In the genomic region with DNA sequence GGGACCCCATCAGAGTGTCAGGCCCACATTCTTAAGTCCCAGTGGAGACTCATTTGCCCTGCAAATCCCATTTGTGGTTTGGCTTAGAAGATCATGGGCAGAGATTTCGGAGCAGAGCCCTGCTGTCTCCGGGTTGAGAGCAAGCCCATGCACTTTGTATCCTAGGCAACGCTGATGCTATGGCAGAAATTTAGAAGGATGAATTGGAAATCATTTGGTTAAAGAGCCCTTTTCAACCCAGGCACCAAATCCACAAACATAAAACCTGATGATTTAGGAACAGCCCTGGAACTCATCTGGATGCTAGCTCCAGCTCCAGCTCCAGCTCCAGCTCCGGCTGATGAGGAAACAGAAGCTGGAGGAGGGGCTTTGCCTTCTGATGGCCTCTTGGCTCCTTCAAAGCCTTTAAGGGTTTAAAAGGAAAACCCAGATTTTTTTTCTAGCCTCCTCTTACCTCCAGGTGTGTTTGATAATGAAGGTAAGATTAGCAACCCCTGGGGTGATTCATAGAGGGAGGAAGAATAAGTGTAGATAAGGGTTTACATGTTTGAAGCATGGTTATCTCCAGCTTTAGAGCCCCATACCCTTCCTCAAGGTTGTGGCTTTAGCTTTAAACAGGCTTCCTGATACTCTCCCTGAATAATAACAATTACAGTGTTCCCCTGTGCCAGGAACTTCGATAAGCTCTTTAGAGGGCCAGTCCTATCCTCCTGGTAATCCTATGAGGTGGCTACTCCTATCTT, we compare ENCODE assay signal across 32 mouse cellular contexts.
A peak's percentile ranks its signal among the peaks of the same experiment; 100 is the strongest.
DNase-seq lines count a peak whose midpoint lies in the region; ATAC-seq and TF ChIP-seq lines count a peak whose summit lies in the region.
"Had no signal": no experiment of that assay in that cellular context is flagged by ENCODE, and none has a peak within 500 bp of the region (broad histone marks: within the 10 kb centered on the region; RNA-seq: fewer than 3 reads in every experiment).

No protein-coding gene starts in this region.

- TF ChIP-seq POLR2A in kidney, adult 2 months (IDR thresholded peaks at IDR 0.05; ENCODE audit: low read depth, low read length): no peak

- ATAC-seq in kidney, embryonic 14.5 days (ENCODE audit: low FRiP score, low TSS enrichment): 0 out of 2 replicates have a peak, but pooled peaks have one; percentile 9
- peak; percentile 51 for ATAC-seq in intestine, postnatal 0 days
- ATAC-seq: forebrain, embryonic 15.5 days; hindbrain, embryonic 16.5 days; lung, postnatal 0 days had no signal

- H3K36me3 ChIP-seq in kidney, embryonic 14.5 days (ENCODE audit: control insufficient read depth, insufficient read depth, low read length): no peaks in the 10 kb centered on the region
- H3K36me3 ChIP-seq in intestine, postnatal 0 days (ENCODE audit: control insufficient read depth, insufficient read depth): no peaks in the 10 kb centered on the region
- no peaks in the 10 kb centered on the region for H3K36me3 ChIP-seq in kidney, adult 2 months (ENCODE audit: control insufficient read depth, insufficient read depth, low read length)
- H3K36me3 ChIP-seq: embryonic facial prominence, embryonic 13.5 days; forebrain, embryonic 10.5 days; forebrain, embryonic 15.5 days; G1E; heart, embryonic 12.5 days; hindbrain, embryonic 10.5 days; limb, embryonic 10.5 days; limb, embryonic 15.5 days; liver, embryonic 13.5 days; neural tube, embryonic 13.5 days had no signal

- no peaks in the 10 kb centered on the region for H3K4me1 ChIP-seq in kidney, embryonic 14.5 days (ENCODE audit: control insufficient read depth, insufficient read depth, low read length)
- H3K4me1 ChIP-seq in intestine, postnatal 0 days (replicated peaks; ENCODE audit: control insufficient read depth, insufficient read depth, low read length): peaks cover 23% of the 10 kb centered on the region; the same call in 1 of the 2 replicates
- H3K4me1 ChIP-seq in kidney, adult 2 months (ENCODE audit: control insufficient read depth, insufficient read depth, low read length): 0 out of 2 replicates have a peak, but pooled peaks cover 2% of the 10 kb centered on the region
- H3K4me1 ChIP-seq: limb, embryonic 10.5 days; liver, embryonic 13.5 days had no signal

- WGBS in kidney, embryonic 14.5 days: 72% methylated on average over 5 of the region's 5 CpGs
- WGBS in intestine, postnatal 0 days: 64% methylated on average over 5 of the region's 5 CpGs
- WGBS in kidney, adult 2 months: 86% methylated on average over 5 of the region's 5 CpGs

- H3K27me3 ChIP-seq in kidney, embryonic 14.5 days (ENCODE audit: control insufficient read depth, insufficient read depth, low read length): no peaks in the 10 kb centered on the region
- no peaks in the 10 kb centered on the region for H3K27me3 ChIP-seq in intestine, postnatal 0 days (replicated peaks; ENCODE audit: control insufficient read depth, insufficient read depth, low read length)
- no peaks in the 10 kb centered on the region for H3K27me3 ChIP-seq in kidney, adult 2 months (replicated peaks; ENCODE audit: control insufficient read depth, insufficient read depth, low read length)
- H3K27me3 ChIP-seq: embryonic facial prominence, embryonic 13.5 days; forebrain, embryonic 15.5 days; heart, embryonic 12.5 days; limb, embryonic 15.5 days; liver, embryonic 13.5 days; neural tube, embryonic 13.5 days had no signal

- H3K9ac ChIP-seq in kidney, embryonic 14.5 days (ENCODE audit: low read depth, low read length): no peak overlapping the region
- H3K9ac ChIP-seq in intestine, postnatal 0 days (ENCODE audit: low read depth, low read length): no peak overlapping the region
- H3K9ac ChIP-seq: embryonic facial prominence, embryonic 13.5 days; forebrain, embryonic 15.5 days; heart, embryonic 12.5 days; limb, embryonic 15.5 days; liver, embryonic 13.5 days; neural tube, embryonic 13.5 days had no signal

- no peak overlapping the region for H3K4me2 ChIP-seq in kidney, embryonic 14.5 days (replicated peaks; ENCODE audit: low read depth, low read length)
- no peak overlapping the region for H3K4me2 ChIP-seq in intestine, postnatal 0 days (replicated peaks; ENCODE audit: low read depth)
- H3K4me2 ChIP-seq: embryonic facial prominence, embryonic 13.5 days; forebrain, embryonic 15.5 days; heart, embryonic 12.5 days; limb, embryonic 15.5 days; liver, embryonic 13.5 days; neural tube, embryonic 13.5 days had no signal

- H3K4me3 ChIP-seq in kidney, embryonic 14.5 days (ENCODE audit: low read length): no peak overlapping the region
- H3K4me3 ChIP-seq in intestine, postnatal 0 days (ENCODE audit: low read depth, low read length): no peak overlapping the region
- no peak overlapping the region for H3K4me3 ChIP-seq in kidney, adult 2 months (ENCODE audit: insufficient read depth, low read depth, low read length)
- H3K4me3 ChIP-seq: embryonic facial prominence, embryonic 13.5 days; forebrain, embryonic 10.5 days; forebrain, embryonic 15.5 days; heart, embryonic 12.5 days; hindbrain, embryonic 10.5 days; limb, embryonic 10.5 days; limb, embryonic 15.5 days; liver, embryonic 13.5 days; myocyte; neural tube, embryonic 13.5 days had no signal

- peak; percentile 21 for DNase-seq in embryo, embryonic 10 days (ENCODE audit: low spot score)
- DNase-seq in embryo, embryonic 11 days: no peak
- no peak for DNase-seq in kidney, adult 18-20 months
- peak; percentile 89 for DNase-seq in MN1 (ENCODE audit: low spot score)
- DNase-seq in right cerebral cortex, postnatal 10 days (ENCODE audit: low spot score in 2 of 2): no peak
- DNase-seq in kidney, adult 2 months: no peak
- DNase-seq: adrenal gland, postnatal 14 days; cerebellum, adult 11-12 months; cerebellum, postnatal 10 days; gastrocnemius, postnatal 25 days; heart, adult 18-20 months; kidney, adult 11 months; kidney, postnatal 4 days; liver, embryonic 13.5 days; lung, adult 18-20 months; right cerebral cortex, postnatal 14 days had no signal

- no peak overlapping the region for H3K27ac ChIP-seq in kidney, embryonic 14.5 days (ENCODE audit: low read depth, low read length)
- H3K27ac ChIP-seq in intestine, postnatal 0 days (ENCODE audit: low read depth, low read length): no peak overlapping the region
- H3K27ac ChIP-seq in kidney, adult 2 months (ENCODE audit: insufficient read depth, low read depth, low read length): no peak overlapping the region
- H3K27ac ChIP-seq: embryonic facial prominence, embryonic 13.5 days; forebrain, embryonic 10.5 days; forebrain, embryonic 15.5 days; hindbrain, embryonic 10.5 days; kidney, postnatal 0 days; limb, embryonic 10.5 days; limb, embryonic 15.5 days; liver, embryonic 13.5 days; macrophage had no signal

- H3K9me3 ChIP-seq in kidney, embryonic 14.5 days (ENCODE audit: control insufficient read depth, low read length): no peaks in the 10 kb centered on the region
- H3K9me3 ChIP-seq in intestine, postnatal 0 days (ENCODE audit: control insufficient read depth): no peaks in the 10 kb centered on the region
- H3K9me3 ChIP-seq: embryonic facial prominence, embryonic 13.5 days; forebrain, embryonic 10.5 days; forebrain, embryonic 15.5 days; heart, embryonic 12.5 days; hindbrain, embryonic 10.5 days; limb, embryonic 10.5 days; limb, embryonic 15.5 days; liver, embryonic 13.5 days; neural tube, embryonic 13.5 days had no signal

- TF ChIP-seq CTCF in intestine, postnatal 0 days (IDR thresholded peaks at IDR 0.05; ENCODE audit: low read depth): no peak
- TF ChIP-seq CTCF in kidney, adult 2 months (conservative IDR thresholded peaks at IDR 0.05; ENCODE audit: insufficient read depth, insufficient read length, low read depth, low read length): no peak

Comparison
In these comparisons a context has a peak if more than half of its experiments do, and no peak if none do; other contexts are left out.
1. DNase-seq: peak in embryo, embryonic 10 days (single experiment) and MN1 (single experiment); none in embryo, embryonic 11 days (single experiment), kidney, adult 18-20 months (single experiment), right cerebral cortex, postnatal 10 days (0 of 2) and kidney, adult 2 months (single experiment).